Mouse (Mus musculus) megakaryocyte, embryonic 14.5 days (primary cell): ENCODE results near the gene Tmppe.

Experiments used
- FLI1 ChIP-seq: IDR thresholded peaks from 2 replicates; pipeline ENCODE4 v1.6.1; 2012; ENCODE audit warnings: low read length, inconsistent platforms, mixed read lengths
- GATA1 ChIP-seq: IDR thresholded peaks from 3 replicates; pipeline ENCODE4 v1.6.1; 2012; ENCODE audit warnings: mixed read lengths, low read length, inconsistent platforms, borderline replicate concordance

- TF ChIP-seq GATA1 (no peak), FLI1 (no peak)
Observed at GRCm38 (mm10) chr9:114411295-114411694, 10.4 kb downstream of the Tmppe start.
